Mouse (Mus musculus) heart, embryonic 14.5 days (tissue): ENCODE measurements at regions not wholly inside any gene's neighbourhood (a gene's known extent, or its start where the extent isn't known, plus 50 kb on each side); places are given as distances from the start of the nearest gene placed in this dataset.
A peak's percentile ranks its signal among the peaks of the same experiment; 100 is the strongest.

ENCODE experiments used
- ATAC-seq: fragments of 200-750 bp; cut with Nextera tagmentation; 2 replicates; pipeline ENCODE4 v1.8.0; 2017; ENCODE audit warnings: low read depth, moderate TSS enrichment; ENCODE audit not compliant: insufficient number of reproducible peaks, insufficient read depth, low FRiP score
- H3K27ac ChIP-seq, 2 experiments: fragments of 200-500 bp in 1 of 2; fragments of 300-500 bp in 1 of 2; sonication (generic) in 1 of 2; replicated peaks in 1 of 2; 2 replicates each; pipeline ENCODE4 v1.5.1; 2012 to 2014; ENCODE audit warnings: low read depth in 2 of 2, low read length in 2 of 2, control low read depth in 1 of 2, mild to moderate bottlenecking in 1 of 2, mixed read lengths in 1 of 2; ENCODE audit not compliant: control insufficient read depth in 1 of 2, insufficient read depth in 1 of 2
- H3K27me3 ChIP-seq: fragments of 300-500 bp; sonication (generic); 2 replicates; pipeline ENCODE4 v1.6.1; 2014; ENCODE audit warnings: mild to moderate bottlenecking, low read length, control low read depth; ENCODE audit not compliant: control insufficient read depth, insufficient read depth
- H3K36me3 ChIP-seq: fragments of 300-500 bp; sonication (generic); 2 replicates; pipeline ENCODE4 v1.6.1; 2014; ENCODE audit warnings: mild to moderate bottlenecking, control low read depth, low read length, mixed read lengths; ENCODE audit not compliant: control insufficient read depth, insufficient read depth
- H3K4me1 ChIP-seq, 2 experiments: fragments of 200-500 bp in 1 of 2; fragments of 300-500 bp in 1 of 2; sonication (generic) in 1 of 2; 2 replicates each; pipeline ENCODE4 v1.6.1; 2012 to 2014; ENCODE audit warnings: low read length in 2 of 2, control low read depth in 1 of 2, mixed read lengths in 1 of 2; ENCODE audit not compliant: control insufficient read depth in 2 of 2, insufficient read depth in 2 of 2
- H3K4me2 ChIP-seq: fragments of 300-500 bp; sonication (generic); 2 replicates; pipeline ENCODE4 v1.6.1; 2014; ENCODE audit warnings: mild to moderate bottlenecking, low read length
- H3K4me3 ChIP-seq, 2 experiments: fragments of 200-500 bp in 1 of 2; fragments of 300-500 bp in 1 of 2; sonication (generic) in 1 of 2; 2 replicates each; pipeline ENCODE4 v1.5.1; 2012 to 2014; ENCODE audit warnings: low read length in 2 of 2, mild to moderate bottlenecking in 2 of 2, control low read depth in 1 of 2, low read depth in 1 of 2, moderate library complexity in 1 of 2; ENCODE audit not compliant: control insufficient read depth in 1 of 2, insufficient read depth in 1 of 2
- H3K9ac ChIP-seq: fragments of 300-500 bp; sonication (generic); 2 replicates; pipeline ENCODE4 v1.6.1; 2014; ENCODE audit warnings: mild to moderate bottlenecking, low read length
- H3K9me3 ChIP-seq: fragments of 300-500 bp; sonication (generic); 2 replicates; pipeline ENCODE4 v1.6.1; 2016; ENCODE audit warnings: low read length, control low read depth; ENCODE audit not compliant: control insufficient read depth
- WGBS: fragments of 180-500 bp; shearing (Covaris S2); extraction: QIAGEN DNeasy Blood & Tissue Kit; methylation state at CpG from one replicate; pipeline ENCODE4 v1.1.7; 2014; 5-methylcytosine and 5-hydroxymethylcytosine counted together

GRCm38 (mm10) chr2:56460625-56461590 lies 662.9 kb downstream of the Nr4a2 start:
- H3K27me3 ChIP-seq, result no peaks in the 10 kb centered on the region
- ATAC-seq, result no peak
- no peak overlapping the region for H3K4me2 ChIP-seq
- no peaks in the 10 kb centered on the region for H3K36me3 ChIP-seq
- no peak overlapping the region for H3K4me3 ChIP-seq
- 64% methylated on average over 2 of the region's 2 CpGs for WGBS
- H3K4me1 ChIP-seq, result no peaks in the 10 kb centered on the region
- no peak overlapping the region for H3K27ac ChIP-seq
- no peaks in the 10 kb centered on the region for H3K9me3 ChIP-seq
- no peak overlapping the region for H3K9ac ChIP-seq

- no peak overlapping the region for H3K27ac ChIP-seq
- no peaks in the 10 kb centered on the region for H3K36me3 ChIP-seq
- no peak overlapping the region for H3K9ac ChIP-seq
- H3K9me3 ChIP-seq, result no peaks in the 10 kb centered on the region
- H3K4me1 ChIP-seq, result no peaks in the 10 kb centered on the region
- H3K27me3 ChIP-seq, result no peaks in the 10 kb centered on the region
- H3K4me2 ChIP-seq, result no peak overlapping the region
- H3K4me3 ChIP-seq, result no peak overlapping the region
- no peak for ATAC-seq
- 67% methylated on average over 5 of the region's 5 CpGs for WGBS
Measured at GRCm38 (mm10) chr2:56459430-56459829, 664.4 kb downstream of the Nr4a2 start.

- Histone ChIP-seq H3K4me1 (no peaks in the 10 kb centered on the region), H3K27ac (no peak overlapping the region), H3K9ac (no peak overlapping the region), H3K27me3 (no peaks in the 10 kb centered on the region), H3K4me2 (no peak overlapping the region), H3K36me3 (no peaks in the 10 kb centered on the region), H3K9me3 (no peaks in the 10 kb centered on the region), H3K4me3 (no peak overlapping the region)
- WGBS, result 45% methylated on average over 1 of the region's 1 CpGs
- no peak for ATAC-seq
Measured at GRCm38 (mm10) chr2:56457594-56457993, 666.2 kb downstream of the Nr4a2 start.

- Histone ChIP-seq H3K27ac (no peak overlapping the region), H3K4me1 (no peaks in the 10 kb centered on the region), H3K4me3 (no peak overlapping the region), H3K36me3 (no peaks in the 10 kb centered on the region), H3K9me3 (no peaks in the 10 kb centered on the region), H3K27me3 (no peaks in the 10 kb centered on the region), H3K4me2 (no peak overlapping the region), H3K9ac (no peak overlapping the region)
- no peak for ATAC-seq
- 66% methylated on average over 10 of the region's 10 CpGs for WGBS
Measured at GRCm38 (mm10) chr2:56455856-56456395, 667.9 kb downstream of the Nr4a2 start.

- H3K4me1 ChIP-seq, result no peaks in the 10 kb centered on the region
- peak overlapping the region; percentile 53 for H3K4me2 ChIP-seq
- no peak overlapping the region for H3K27ac ChIP-seq
- WGBS, result 15% methylated on average over 11 of the region's 11 CpGs
- H3K36me3 ChIP-seq, result no peaks in the 10 kb centered on the region
- H3K4me3 ChIP-seq, result peak overlapping the region; percentile 20 to 43; a peak in 3 of 4 replicates
- H3K9ac ChIP-seq, result 0 out of 2 replicates have a peak overlapping the region, but pooled peaks have one; percentile 25
- H3K27me3 ChIP-seq, result no peaks in the 10 kb centered on the region
- ATAC-seq, result no peak
- no peaks in the 10 kb centered on the region for H3K9me3 ChIP-seq
Measured at GRCm38 (mm10) chr2:56454611-56455066, 669.2 kb downstream of the Nr4a2 start.

GRCm38 (mm10) chr2:56440916-56441315 lies 682.9 kb downstream of the Nr4a2 start:
- ATAC-seq, result no peak
- Histone ChIP-seq H3K27ac (no peak overlapping the region), H3K4me2 (no peak overlapping the region), H3K36me3 (no peaks in the 10 kb centered on the region), H3K4me3 (no peak overlapping the region), H3K9ac (no peak overlapping the region), H3K27me3 (no peaks in the 10 kb centered on the region), H3K9me3 (no peaks in the 10 kb centered on the region), H3K4me1 (no peaks in the 10 kb centered on the region)
- 70% methylated on average over 10 of the region's 10 CpGs for WGBS
